Mouse (Mus musculus): Measurements from ENCODE around the gene Mob2. TPM values are rescaled to one million over a fixed set of nuclear protein-coding genes. Genes with fewer than 3 reads are reported as not detected.

The Mob2 gene
- polyA plus RNA-seq, 1 experiment from 2014 or later = 69.2 TPM

GRCm38 (mm10) chr7:142016562-142016961 lies 44.3 kb downstream of the Mob2 start:
- no peak for ATAC-seq (ENCODE audit: insufficient number of reproducible peaks, insufficient read depth, low FRiP score, low TSS enrichment, low read depth)
- Histone ChIP-seq H3K4me2 (no peak overlapping the region), H3K4me3 (no peak overlapping the region), H3K27ac (no peak overlapping the region), H3K9ac (no peak overlapping the region), H3K27me3 (no peaks in the 10 kb centered on the region), H3K36me3 (peaks cover 31% of the 10 kb centered on the region), H3K9me3 (no peaks in the 10 kb centered on the region), H3K4me1 (peaks cover 12% of the 10 kb centered on the region; the same call in 1 of the 2 replicates)
- 68% methylated on average over 1 of the region's 1 CpGs for WGBS

- H3K9ac ChIP-seq = no peak overlapping the region
- no peaks in the 10 kb centered on the region for H3K27me3 ChIP-seq
- no peak overlapping the region for H3K27ac ChIP-seq
- no peaks in the 10 kb centered on the region for H3K9me3 ChIP-seq
- no peak for ATAC-seq (ENCODE audit: insufficient number of reproducible peaks, insufficient read depth, low FRiP score, low TSS enrichment, low read depth)
- H3K36me3 ChIP-seq = peaks cover 10% of the 10 kb centered on the region
- H3K4me2 ChIP-seq = no peak overlapping the region
- H3K4me1 ChIP-seq = no peaks in the 10 kb centered on the region
- H3K4me3 ChIP-seq = no peak overlapping the region
- WGBS = 86% methylated on average over 22 of the region's 22 CpGs
Measured at GRCm38 (mm10) chr7:142001597-142002340, 59.1 kb downstream of the Mob2 start.

DNA sequence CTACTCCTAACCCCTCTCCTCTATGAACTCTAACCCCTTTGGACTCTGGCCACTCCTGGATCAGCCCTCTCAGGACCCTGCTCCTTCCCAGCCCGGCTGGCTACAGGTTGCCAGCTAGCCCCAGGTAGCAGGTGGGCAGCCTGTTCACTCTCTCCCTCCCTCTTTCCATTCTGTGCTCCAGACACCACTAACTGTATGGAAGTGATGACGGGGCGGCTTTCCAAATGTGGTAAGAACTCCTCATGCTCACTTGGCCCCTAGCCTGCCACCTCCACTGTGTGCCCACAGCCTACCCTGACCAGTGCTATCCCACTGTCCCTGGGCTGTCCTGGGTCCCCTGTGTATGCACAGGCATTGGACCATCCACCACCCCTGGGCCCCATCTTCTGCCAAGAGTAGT lies 60.2 kb downstream of the Mob2 start:
- Histone ChIP-seq H3K4me1 (no peaks in the 10 kb centered on the region), H3K9ac (no peak overlapping the region), H3K9me3 (no peaks in the 10 kb centered on the region), H3K4me2 (no peak overlapping the region), H3K4me3 (no peak overlapping the region), H3K27me3 (no peaks in the 10 kb centered on the region), H3K36me3 (peaks cover 10% of the 10 kb centered on the region), H3K27ac (no peak overlapping the region)
- no peak for ATAC-seq (ENCODE audit: insufficient number of reproducible peaks, insufficient read depth, low FRiP score, low TSS enrichment, low read depth)
- 91% methylated on average over 3 of the region's 3 CpGs for WGBS

DNA sequence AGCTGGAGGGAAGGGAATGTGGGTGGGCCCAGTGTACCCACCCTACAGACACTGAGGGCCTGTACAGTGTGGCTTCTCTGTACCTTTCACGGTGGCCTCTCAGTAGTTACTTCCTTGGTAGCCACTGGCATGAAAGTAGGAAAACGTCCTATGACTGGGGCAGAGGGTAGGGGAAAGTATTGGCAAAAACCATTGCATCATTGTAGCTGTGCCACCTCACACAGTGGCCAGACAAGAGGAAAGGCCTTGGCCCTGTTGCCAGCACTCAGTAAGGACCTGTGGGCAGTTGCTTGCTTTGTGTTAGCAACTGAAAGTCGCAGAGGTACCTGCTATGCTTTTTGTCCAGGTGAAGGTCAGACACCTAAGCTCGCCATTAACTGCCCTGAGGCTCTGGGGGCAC lies 66.7 kb downstream of the Mob2 start:
- Histone ChIP-seq H3K27ac (no peak overlapping the region), H3K9ac (no peak overlapping the region), H3K27me3 (no peaks in the 10 kb centered on the region), H3K4me3 (no peak overlapping the region), H3K4me2 (no peak overlapping the region), H3K9me3 (no peaks in the 10 kb centered on the region), H3K36me3 (no peaks in the 10 kb centered on the region; the same call in 1 of the 2 replicates), H3K4me1 (no peaks in the 10 kb centered on the region)
- WGBS = 89% methylated on average over 4 of the region's 4 CpGs
- ATAC-seq (ENCODE audit: insufficient number of reproducible peaks, insufficient read depth, low FRiP score, low TSS enrichment, low read depth) = no peak

GRCm38 (mm10) chr7:141991183-141991582 lies 69.7 kb downstream of the Mob2 start:
- Histone ChIP-seq H3K36me3 (no peaks in the 10 kb centered on the region), H3K9ac (no peak overlapping the region), H3K4me2 (no peak overlapping the region), H3K4me1 (no peaks in the 10 kb centered on the region), H3K27me3 (no peaks in the 10 kb centered on the region), H3K27ac (no peak overlapping the region), H3K4me3 (no peak overlapping the region), H3K9me3 (no peaks in the 10 kb centered on the region)
- 77% methylated on average over 2 of the region's 2 CpGs for WGBS
- ATAC-seq (ENCODE audit: insufficient number of reproducible peaks, insufficient read depth, low FRiP score, low TSS enrichment, low read depth) = no peak

GRCm38 (mm10) chr7:141988314-141988806 lies 72.5 kb downstream of the Mob2 start:
- Histone ChIP-seq H3K4me2 (no peak overlapping the region), H3K4me3 (no peak overlapping the region), H3K27ac (no peak overlapping the region), H3K27me3 (no peaks in the 10 kb centered on the region), H3K4me1 (no peaks in the 10 kb centered on the region), H3K9me3 (no peaks in the 10 kb centered on the region), H3K9ac (no peak overlapping the region), H3K36me3 (no peaks in the 10 kb centered on the region)
- 86% methylated on average over 7 of the region's 7 CpGs for WGBS
- no peak for ATAC-seq (ENCODE audit: insufficient number of reproducible peaks, insufficient read depth, low FRiP score, low TSS enrichment, low read depth)

DNA sequence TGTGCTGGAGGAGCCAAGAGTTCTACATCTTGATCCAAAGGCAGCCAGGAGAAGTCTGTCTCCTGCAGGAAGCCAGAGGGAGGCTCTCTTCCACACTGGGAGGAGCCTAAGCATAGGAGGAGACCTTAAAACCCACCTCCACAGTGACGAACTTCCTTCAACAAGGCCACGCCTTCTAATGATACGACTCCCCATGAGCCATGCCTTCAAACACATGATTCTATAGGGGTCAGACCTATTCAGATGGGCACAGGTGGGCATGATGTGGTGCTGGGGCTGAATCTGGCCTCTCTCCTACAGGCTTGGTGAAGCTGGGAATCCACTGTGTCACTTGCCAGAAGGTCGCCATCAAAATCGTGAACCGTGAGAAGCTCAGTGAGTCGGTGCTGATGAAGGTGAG lies 79.6 kb downstream of the Mob2 start:
- ATAC-seq (ENCODE audit: insufficient number of reproducible peaks, insufficient read depth, low FRiP score, low TSS enrichment, low read depth) = no peak
- 90% methylated on average over 7 of the region's 7 CpGs for WGBS
- H3K27ac ChIP-seq = no peak overlapping the region

DNA sequence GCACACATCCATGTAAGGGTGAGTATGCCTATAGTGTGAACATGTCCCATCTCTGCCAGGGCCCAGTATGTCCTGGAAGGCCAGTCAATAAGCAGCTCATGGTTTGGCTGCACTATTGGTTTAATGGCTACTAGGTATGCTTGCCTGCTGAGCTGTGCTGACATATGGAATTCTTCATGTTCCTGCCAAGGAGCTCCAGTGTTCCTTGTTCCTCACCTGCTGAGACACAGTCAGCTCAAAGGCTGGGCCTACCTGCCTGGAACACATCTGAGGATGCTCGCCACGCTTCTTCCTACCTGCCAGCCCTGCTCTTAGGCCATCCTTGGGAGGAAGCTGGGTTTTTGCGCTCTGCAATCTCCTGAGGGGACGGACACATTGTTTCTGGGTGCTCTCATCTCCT lies 81.6 kb downstream of the Mob2 start:
- H3K4me1 ChIP-seq = no peaks in the 10 kb centered on the region
- no peak overlapping the region for H3K4me2 ChIP-seq
- no peak for ATAC-seq (ENCODE audit: insufficient number of reproducible peaks, insufficient read depth, low FRiP score, low TSS enrichment, low read depth)
- H3K9me3 ChIP-seq = no peaks in the 10 kb centered on the region
- no peak overlapping the region for H3K27ac ChIP-seq
- no peaks in the 10 kb centered on the region for H3K27me3 ChIP-seq
- H3K9ac ChIP-seq = no peak overlapping the region
- 80% methylated on average over 4 of the region's 4 CpGs for WGBS
- no peak overlapping the region for H3K4me3 ChIP-seq
- H3K36me3 ChIP-seq = no peaks in the 10 kb centered on the region

More for the DNA sequence above, 79.6 kb downstream of the Mob2 start:
- H3K4me1 ChIP-seq = no peaks in the 10 kb centered on the region
- no peak overlapping the region for H3K9ac ChIP-seq
- H3K4me2 ChIP-seq = no peak overlapping the region
- no peaks in the 10 kb centered on the region for H3K27me3 ChIP-seq
- H3K4me3 ChIP-seq = no peak overlapping the region
- no peaks in the 10 kb centered on the region for H3K9me3 ChIP-seq
- H3K36me3 ChIP-seq = no peaks in the 10 kb centered on the region

DNA sequence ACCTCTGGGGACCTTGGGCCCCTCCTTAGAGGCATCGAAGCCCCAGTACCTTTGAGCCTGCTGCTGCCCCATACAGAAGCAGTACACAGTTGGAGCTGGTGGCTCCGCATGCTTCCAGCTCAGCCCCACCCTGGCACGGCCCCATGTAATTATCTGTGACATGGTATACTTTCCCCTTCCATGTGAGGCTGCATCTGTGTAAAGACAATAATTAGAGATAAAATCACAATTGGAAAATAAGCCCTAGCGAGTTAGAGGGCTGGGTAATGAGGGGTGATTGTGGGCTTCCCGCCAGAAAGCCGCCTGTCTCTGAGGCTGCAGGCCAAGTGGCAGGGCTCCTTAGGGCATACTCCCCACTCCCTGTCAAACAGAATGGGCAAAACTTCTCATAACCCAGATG lies 82.9 kb downstream of the Mob2 start:
- no peak for ATAC-seq (ENCODE audit: insufficient number of reproducible peaks, insufficient read depth, low FRiP score, low TSS enrichment, low read depth)
- H3K27ac ChIP-seq = no peak overlapping the region
- no peak overlapping the region for H3K4me3 ChIP-seq
- no peaks in the 10 kb centered on the region for H3K9me3 ChIP-seq
- no peaks in the 10 kb centered on the region for H3K36me3 ChIP-seq
- H3K4me1 ChIP-seq = no peaks in the 10 kb centered on the region
- H3K4me2 ChIP-seq = no peak overlapping the region
- 68% methylated on average over 6 of the region's 6 CpGs for WGBS
- H3K27me3 ChIP-seq = no peaks in the 10 kb centered on the region
- H3K9ac ChIP-seq = no peak overlapping the region

DNA sequence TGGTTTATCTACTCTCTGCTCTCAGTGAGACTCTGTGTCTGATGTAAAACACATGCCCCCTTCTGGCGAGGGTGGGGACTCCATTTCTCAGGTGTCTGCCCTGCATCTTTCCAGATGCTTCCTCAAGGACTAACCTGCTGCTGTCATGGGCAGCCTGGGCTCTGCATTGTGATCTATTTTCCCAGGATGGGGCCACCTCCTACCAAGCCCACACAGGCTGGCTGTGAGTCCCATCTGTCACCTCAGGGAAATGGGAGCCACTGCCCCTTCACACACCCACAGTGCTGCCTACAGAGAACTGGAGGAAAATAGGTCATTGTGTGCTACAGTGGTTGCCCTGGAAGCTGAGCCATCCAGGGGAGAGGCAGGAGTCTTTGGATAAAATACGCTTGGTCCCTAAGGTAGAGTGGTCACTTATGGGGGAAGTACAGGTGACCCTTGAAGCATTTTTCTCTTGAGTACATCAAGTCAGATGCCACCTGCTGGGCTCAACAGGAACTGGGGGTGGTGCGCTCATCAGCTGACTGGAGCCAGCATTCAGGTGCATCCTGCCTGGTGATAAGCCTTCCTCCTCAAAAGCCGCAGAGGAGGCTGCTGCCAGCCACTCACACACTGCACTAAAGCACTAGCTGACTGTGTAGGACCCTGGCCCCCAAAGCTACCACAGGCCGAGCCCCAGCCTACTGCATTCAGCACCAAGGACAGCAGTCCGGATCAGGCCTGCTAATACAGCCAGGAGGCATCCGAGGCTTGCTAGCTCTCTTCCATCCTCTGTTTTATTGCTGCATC lies 87.8 kb downstream of the Mob2 start:
- Histone ChIP-seq H3K9ac (no peak overlapping the region), H3K4me2 (no peak overlapping the region), H3K27ac (no peak overlapping the region), H3K9me3 (no peaks in the 10 kb centered on the region), H3K36me3 (no peaks in the 10 kb centered on the region), H3K4me1 (no peaks in the 10 kb centered on the region), H3K4me3 (no peak overlapping the region), H3K27me3 (no peaks in the 10 kb centered on the region)
- ATAC-seq (ENCODE audit: insufficient number of reproducible peaks, insufficient read depth, low FRiP score, low TSS enrichment, low read depth) = no peak
- WGBS = 28% methylated on average over 7 of the region's 7 CpGs

GRCm38 (mm10) chr7:141966281-141966680 lies 94.6 kb downstream of the Mob2 start:
- Histone ChIP-seq H3K36me3 (no peaks in the 10 kb centered on the region), H3K27me3 (no peaks in the 10 kb centered on the region), H3K9me3 (no peaks in the 10 kb centered on the region), H3K4me2 (no peak overlapping the region), H3K9ac (no peak overlapping the region), H3K4me1 (no peaks in the 10 kb centered on the region), H3K27ac (no peak overlapping the region), H3K4me3 (no peak overlapping the region)
- 74% methylated on average over 2 of the region's 2 CpGs for WGBS
- no peak for ATAC-seq (ENCODE audit: insufficient number of reproducible peaks, insufficient read depth, low FRiP score, low TSS enrichment, low read depth)

DNA sequence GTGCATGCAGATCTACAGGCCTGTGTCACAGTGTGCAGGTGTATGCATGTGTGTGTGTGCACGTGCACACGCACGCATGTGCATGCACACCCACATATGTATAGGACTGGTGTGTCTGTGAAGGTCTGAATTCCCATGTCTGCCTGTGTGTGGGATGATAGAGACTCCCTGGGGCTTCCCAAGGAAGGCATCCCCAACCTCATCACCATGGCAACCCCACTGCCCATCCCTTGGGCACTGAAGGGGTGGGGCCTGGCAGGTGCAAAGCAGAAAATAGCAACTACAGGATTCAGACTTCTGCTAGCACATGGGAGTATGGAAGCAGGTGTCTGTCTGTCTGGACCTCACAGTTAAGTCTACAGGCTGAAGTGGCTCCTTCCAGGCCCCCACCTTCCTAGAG lies 98.3 kb downstream of the Mob2 start:
- Histone ChIP-seq H3K9me3 (no peaks in the 10 kb centered on the region), H3K27me3 (no peaks in the 10 kb centered on the region), H3K4me1 (no peaks in the 10 kb centered on the region), H3K9ac (no peak overlapping the region), H3K27ac (no peak overlapping the region), H3K4me2 (no peak overlapping the region), H3K4me3 (no peak overlapping the region), H3K36me3 (no peaks in the 10 kb centered on the region)
- WGBS = 98% methylated on average over 3 of the region's 3 CpGs
- ATAC-seq (ENCODE audit: insufficient number of reproducible peaks, insufficient read depth, low FRiP score, low TSS enrichment, low read depth) = no peak
